Mouse (Mus musculus) embryo, embryonic 11.5 days (tissue): ENCODE measurements around the gene Olfr1109.

Source experiments
- DNase-seq: peaks from one replicate; pipeline ENCODE4 v3.0.0-alpha.2; 2012; ENCODE audit warnings: low read depth, low spot score

Olfr1109 gene

GRCm38 (mm10) chr2:87095908-87096307 is at the start of gene Olfr1109:
Gene Olfr1109, minus strand, starts transcription at chr2:87096008.
- DNase-seq = no peak

GRCm38 (mm10) chr2:87140200-87140599 is 44.4 kb upstream of the Olfr1109 start, which contains the start of gene Olfr1110:
Gene Olfr1110, minus strand, starts transcription at chr2:87140300.
- no peak for DNase-seq

DNA sequence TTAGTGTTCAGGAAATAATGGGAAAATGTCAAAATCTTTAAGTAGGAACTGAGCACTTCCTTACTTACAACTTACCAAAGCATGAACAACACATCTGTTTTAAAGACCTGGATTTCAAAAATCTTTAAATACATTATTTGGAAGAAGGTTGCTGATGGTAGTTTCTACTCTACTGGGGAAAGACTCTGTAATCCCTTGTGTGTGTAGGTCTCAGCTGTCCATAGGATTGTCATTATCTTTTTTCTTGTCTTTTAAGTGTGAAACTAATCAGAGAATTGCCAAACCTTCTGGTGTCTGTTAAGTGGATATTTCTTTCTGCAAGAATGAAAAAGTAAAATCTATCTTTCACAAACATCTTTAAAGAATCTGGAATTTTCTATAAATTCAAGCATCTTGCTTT is 18.7 kb upstream of the Olfr1109 start, which contains the start of gene Olfr259:
TSS of gene Olfr259 (minus strand) at position 101 of the 400 bp plus-strand sequence.
- DNase-seq = no peak

GRCm38 (mm10) chr2:87075717-87076116 is 20.1 kb downstream of the Olfr1109 start, which contains the start of gene Olfr1107:
Gene Olfr1107, minus strand, starts transcription at chr2:87075817.
- no peak for DNase-seq

GRCm38 (mm10) chr2:87052173-87052572 is 43.6 kb downstream of the Olfr1109 start, which contains the start of gene Olfr1106:
Gene Olfr1106, minus strand, starts transcription at chr2:87052273.
- no peak for DNase-seq
